Mouse (Mus musculus) heart, adult 18-20 months (tissue): ENCODE measurements around the gene Tada1. TPM values are rescaled to one million over a fixed set of nuclear protein-coding genes. Genes with fewer than 3 reads are reported as not detected.
A peak's percentile ranks its signal among the peaks of the same experiment; 100 is the strongest.

Experiments used
- DNase-seq, 2 experiments: peaks; one replicate each; pipeline ENCODE4 v3.0.0; 2021 to 2022; ENCODE audit warnings: mixed read lengths in 1 of 2
- total RNA-seq, 2 experiments: library from RNA; stranded (reverse); gene quantifications; 2 replicates each; pipeline ENCODE4 v1.2.3; 2021

The Tada1 gene
- total RNA-seq, 2 experiments from 2014 or later: 8.5 to 8.8 TPM

DNA sequence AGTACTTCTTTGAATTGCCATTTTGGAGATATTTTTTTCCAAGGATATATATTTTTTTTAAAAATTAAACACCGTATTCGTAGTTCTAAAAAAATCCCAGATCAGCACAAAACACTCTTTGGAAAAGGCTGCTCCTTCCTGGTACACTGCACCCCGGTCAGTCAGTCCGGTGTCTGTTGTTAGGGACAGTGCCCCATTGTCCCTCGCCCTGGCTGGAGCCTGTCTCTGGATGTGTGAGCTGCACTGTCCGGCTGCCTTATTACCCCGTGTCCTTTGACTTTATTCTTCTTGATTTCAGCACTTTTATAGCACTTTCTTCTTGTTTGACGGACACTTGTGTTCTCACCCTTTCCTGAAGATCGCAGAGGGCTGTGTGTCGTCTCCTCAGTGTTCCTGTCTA lies 5.7 kb downstream of the Tada1 start:
- DNase-seq: no peak

DNA sequence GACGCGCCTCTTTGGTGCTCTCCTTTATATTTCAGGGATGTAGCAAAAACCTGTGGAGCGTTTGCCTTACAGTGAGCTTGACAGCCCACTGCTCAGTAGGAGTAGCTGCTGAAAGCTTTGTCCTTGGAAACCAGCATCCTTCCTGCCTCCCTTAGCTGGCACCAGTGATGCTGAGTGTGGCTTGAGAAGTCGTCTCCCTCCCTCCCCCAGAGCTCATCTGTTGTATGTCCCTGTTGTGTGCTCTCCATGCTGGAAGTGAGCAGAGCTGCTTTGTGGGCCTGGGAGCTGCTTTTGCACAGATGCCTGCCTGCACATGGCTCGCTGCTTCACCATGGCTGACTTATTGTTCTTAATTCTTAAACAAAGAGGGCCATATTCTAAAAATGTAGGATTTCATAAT lies 6.5 kb downstream of the Tada1 start:
- no peak for DNase-seq

DNA sequence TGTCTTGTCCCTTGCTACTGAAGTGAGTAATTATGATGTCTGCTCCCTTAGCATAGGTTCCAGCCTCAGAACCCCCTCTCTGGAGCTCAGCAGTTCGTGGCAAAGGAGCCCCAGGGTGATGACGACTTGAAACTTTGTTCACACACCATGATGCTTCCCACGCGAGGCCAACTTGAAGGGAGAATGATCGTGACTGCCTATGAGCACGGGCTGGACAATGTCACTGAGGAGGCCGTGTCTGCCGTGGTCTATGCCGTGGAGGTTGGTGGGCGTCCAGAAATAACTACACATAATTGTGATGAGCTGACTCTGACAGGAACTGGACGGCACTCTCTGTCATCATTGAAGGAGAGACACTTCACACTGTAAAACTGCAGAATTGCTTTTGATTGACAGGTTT lies 9.6 kb downstream of the Tada1 start:
- no peak for DNase-seq

DNA sequence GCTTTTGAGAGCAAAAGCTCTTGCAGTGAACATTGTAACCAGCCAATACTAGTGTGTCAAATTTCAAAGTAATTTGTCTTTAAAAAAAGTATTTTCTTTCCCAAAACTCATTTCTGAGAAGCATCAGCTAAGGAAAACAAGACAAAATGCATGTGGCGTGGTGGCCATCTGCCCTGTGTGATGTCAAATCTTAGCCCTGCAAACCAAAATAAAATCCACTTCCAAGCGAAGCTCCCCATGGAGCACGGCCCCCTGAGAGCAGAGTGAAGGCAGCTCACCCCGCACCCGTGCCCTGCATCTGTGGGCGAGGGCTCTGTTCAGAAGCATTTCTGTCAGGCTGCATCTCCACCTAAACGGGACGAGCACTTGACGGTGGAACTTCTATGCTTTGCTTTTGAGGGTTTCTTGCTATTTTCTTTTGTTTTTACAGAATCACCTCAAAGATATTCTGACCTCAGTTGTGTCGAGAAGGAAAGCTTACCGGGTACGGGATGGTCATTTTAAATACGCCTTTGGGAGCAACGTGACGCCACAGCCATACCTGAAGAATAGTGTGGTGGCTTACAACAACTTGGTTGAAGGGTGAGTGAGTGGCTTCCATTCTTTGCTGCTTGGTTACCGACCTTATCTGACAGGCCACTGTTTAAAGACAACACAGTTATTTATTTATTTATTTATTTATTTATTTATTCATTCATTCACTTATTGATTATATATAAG lies 10.7 kb downstream of the Tada1 start:
- DNase-seq: no peak

DNA sequence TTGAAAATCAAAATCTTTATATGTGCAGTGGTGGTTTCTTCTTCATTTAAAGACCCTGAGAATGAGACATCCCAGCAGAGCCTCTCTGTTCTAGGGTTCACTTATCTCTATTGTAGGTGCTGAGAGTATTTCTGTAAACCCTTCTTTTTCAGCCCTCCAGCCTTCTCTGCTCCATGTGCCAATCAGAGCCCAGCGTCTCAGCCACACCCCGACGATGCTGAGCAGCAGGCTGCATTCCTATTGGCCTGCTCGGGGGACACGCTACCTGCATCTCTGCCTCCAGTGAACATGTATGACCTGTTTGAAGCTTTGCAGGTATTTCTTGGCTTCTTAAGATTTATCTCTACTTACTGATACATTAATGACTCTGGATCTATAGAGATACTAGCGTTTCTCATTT lies 12.8 kb downstream of the Tada1 start:
- DNase-seq: no peak

DNA sequence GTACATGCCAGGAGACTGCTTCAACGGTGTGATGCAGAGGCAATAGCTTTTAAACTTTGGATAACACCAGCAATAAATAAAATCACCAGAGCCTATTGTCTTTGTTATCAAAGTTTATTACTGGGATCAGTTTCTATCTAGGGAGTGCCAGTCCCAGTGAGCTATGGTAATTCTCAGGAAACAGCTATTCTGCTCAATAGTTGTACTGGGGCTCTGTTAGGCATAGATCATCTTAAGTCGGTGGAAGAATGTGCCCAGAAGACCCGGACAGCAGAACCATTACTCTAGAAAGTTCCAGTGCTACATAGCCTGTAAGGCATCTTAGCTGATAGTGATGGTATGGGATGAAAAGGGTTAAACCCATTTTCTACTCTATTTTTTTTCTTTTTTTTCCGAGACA lies 15.9 kb downstream of the Tada1 start:
- no peak for DNase-seq

DNA sequence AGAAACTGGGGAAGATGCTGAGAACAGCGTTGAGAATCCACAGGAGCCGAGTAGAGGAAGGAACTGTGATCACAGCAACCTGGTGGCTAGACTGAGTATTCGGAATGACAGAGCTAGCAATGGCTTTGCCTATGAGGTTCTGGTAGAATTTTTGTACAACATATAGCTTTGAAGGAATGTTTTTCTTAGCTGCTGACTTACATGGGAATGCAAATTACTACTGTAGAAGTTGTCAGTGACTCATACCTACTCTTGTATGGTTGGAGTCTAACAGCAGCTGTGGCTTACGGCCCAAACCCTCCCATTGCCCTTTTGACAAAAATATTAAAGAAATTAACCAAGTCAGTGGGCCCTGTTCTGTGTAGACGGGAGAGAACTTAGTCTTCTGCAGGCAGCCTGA lies 16.8 kb downstream of the Tada1 start:
- no peak for DNase-seq

DNA sequence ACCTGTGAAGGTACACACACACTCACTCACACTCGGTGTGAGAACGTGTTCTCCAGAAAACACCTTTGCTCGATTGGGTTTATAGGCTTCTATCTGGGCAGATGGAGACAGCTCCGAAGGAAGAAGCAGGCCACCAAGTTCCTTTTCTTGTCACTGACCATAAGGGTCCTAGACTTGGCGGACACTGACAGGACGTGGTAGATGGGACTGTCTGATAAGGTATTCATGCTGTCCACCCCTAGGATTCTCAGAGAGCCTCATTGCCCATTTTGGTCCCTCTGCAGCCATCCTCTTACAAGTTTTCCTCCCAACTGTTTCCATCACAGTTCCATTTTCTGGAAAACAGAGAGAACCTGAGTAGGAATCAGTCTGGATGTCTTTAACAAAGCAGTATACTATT lies 17.5 kb downstream of the Tada1 start:
- DNase-seq: no peak

DNA sequence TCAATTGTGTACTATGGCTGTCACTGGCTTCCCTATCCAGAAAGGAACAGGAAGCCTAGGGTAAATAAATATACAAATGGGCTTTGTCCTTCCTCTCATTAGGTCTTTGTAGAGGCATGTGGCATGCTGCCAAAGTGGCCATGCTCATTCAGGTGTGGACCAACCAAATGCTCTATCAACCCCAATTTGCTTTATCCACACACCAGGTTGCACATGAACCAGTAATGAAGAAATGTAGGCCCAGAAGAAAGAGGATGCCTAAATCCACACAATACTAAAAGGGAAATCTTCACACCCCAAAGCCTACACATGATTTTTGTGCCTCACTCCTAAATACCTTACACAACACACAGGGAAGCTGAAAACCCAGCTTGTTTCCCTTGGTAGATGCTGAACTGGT lies 22.6 kb downstream of the Tada1 start:
- no peak for DNase-seq

DNA sequence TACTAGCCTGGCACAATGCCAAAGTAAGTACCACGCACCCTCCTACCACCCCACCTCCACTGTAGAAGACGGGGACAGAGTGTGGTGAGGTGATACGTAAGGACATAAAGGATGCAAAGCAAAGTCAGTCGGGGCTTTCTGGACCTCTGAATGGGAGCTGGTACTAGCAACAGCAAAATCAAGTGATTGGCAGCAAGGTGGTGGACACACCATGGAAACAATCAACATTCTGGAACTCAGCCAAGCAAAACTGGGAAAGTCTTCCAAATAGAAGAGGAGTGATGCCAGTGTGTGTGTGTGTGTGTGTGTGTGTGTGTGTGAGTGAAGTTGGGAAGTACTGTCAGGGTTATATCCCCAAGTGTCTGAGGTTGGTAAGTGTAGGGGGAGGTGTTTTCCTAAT lies 23.1 kb downstream of the Tada1 start:
- DNase-seq: peak; percentile 36 to 40

DNA sequence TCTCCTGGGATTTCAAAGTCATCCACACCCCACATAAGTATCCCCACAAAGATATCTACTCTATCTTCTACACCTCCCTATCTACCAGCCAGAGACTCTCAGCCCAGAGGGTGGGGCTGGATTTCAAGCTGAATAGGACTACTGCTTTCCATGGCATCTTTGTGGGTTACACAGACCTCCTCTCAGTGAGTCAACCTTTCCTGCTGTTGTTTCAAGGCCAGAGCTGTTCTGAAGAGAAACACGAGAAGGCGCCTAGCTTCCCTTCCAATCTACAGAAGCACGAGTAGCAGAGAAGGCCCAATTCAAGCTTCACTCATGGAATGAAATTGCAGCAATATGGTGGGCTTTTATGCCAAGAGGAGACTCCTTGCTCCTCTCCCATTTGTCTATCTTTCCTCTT lies 24.9 kb downstream of the Tada1 start:
- no peak for DNase-seq

DNA sequence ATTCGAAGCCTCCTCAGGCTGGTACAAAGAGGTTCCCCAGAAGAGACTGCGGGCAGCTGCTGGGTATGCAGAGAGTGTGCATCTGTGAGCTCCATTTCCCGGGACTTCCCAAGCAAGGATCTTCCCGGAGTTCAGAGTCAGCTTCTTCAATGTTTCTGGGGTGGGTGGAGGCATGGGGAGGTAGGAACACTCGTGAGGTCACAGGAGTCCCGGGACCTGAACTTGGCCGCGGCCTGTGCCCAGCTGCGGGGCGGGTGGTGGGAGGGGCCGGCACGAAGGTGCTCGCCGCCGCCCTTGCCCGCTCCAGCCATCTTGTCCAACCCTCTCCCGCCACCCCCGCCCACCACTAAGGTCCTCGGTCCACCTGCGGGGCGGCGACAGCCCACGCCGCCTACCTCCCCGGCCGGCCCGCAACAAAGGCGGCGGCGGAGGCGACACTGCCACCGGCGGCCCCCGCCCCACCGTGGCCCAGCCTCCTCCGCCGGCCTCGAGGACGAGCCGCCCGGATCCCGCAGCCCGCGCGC lies 30.3 kb downstream of the Tada1 start:
- peak; percentile 39 to 51 for DNase-seq

DNA sequence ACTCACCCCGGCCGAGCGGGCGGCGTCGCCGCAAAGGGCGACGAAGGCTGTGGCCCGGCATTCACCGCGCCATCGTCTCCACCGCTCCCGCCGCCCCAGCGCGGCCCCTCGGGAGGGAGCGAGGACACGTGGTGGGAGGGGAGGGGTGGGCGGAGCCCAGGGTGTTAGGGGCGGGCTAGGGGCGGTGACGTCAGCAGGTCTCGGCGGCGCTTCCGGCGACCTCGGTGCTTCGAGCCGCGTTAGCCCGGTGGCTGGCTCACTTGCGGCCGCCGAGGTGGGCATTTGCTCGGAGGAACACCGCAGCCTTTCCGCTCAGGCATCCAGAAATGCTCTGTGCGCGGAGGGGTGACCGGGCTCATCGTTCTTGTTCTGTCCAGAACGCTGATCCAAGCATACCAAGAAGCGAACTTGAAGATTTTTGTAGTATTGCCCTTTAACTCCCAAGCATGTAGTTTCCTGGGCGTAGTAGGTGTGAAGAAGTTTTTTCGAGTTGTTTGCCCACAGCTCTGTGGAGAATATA lies 30.9 kb downstream of the Tada1 start, which contains the start of gene Pogk:
Pogk (minus strand) TSS at position 163 of the 520 bp plus-strand sequence.
- DNase-seq: peak; percentile 79 to 82

DNA sequence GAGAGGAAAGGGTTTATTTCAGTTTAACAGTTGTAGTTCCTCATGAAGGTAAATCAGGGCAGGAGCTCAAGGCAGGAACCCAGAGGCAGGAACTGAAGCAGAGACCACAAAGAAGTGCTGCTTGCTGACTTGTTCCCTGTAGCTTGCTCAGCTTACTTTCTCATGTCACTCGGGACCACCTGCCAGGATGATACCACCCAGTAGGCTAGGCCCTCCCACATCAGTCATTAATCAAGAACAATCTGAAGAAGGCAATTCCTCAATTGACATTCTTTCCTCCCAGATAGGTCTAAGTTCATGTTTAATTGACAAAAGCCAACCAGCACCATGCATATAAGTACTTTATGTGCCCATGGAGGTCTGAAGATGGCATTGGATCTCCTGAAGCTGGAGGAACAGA lies 32.6 kb downstream of the Tada1 start:
- DNase-seq: no peak

DNA sequence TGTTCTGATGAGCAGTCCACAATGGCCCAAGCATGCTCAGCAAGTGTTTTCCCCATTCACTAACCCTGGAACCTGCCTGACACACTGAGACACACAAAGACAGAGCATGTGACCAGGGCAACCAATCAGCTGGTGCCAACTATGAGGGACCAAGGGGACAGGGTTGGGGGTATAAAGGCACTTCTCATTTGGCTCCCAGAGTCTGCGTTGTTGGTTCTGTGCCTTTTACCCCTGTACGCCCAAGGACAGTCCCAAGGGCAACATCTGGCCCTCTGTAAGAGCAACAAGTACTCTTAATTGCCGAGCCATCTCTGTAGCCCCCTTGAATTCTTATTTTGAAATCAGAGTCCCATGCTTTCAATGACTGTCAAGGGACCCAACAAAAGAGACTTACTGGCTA lies 33.4 kb downstream of the Tada1 start:
- no peak for DNase-seq

DNA sequence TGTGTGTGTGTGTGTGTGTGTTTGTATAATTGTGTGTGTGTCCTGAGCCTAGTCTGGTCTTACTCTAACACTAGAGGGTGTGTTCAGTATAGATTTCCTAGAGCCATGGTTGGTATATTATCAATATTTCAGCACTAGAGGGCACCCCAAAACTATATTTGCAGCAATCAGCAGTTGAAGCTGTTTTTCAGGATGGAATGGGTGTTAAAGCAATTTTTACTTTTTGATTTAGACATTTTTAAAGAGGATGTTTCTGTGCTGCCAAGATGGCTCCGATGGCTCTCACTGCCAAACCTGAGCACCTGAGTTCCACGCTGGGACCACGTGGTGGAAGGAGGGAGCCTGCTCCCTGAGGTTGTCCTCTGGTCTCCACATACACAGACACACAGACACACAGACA lies 50.2 kb downstream of the Tada1 start:
- DNase-seq: peak; percentile 9 to 35

DNA sequence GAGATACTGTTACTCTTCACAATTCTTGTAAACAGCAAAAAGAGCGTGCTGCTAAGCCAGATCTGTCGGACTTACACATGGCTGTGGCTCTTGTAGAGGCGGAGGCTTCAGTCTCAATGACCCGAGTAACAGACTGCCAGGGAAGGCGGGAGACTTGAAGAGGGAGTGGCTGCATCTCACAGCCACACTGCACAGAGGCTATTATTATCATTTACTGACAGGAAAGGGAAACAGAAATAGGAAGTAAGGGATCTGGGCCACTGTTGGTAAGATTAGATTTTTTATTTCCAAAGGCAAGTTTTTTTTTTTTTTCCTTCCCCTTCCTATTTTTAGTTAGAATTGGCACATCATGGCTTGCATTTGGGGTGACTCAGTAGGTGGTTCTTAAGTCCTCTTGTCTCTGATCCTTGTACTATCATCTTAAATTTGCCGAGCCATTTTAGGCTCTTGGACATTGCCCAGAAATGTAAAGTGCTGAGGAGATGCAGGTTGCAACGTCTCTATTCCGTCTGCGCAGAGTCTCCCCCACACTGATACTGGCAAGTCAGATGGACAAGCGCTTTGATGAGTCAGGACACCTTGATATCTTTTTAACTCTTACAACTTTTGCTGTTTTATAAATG lies 51.0 kb downstream of the Tada1 start:
- peak; percentile 35 to 58 for DNase-seq

DNA sequence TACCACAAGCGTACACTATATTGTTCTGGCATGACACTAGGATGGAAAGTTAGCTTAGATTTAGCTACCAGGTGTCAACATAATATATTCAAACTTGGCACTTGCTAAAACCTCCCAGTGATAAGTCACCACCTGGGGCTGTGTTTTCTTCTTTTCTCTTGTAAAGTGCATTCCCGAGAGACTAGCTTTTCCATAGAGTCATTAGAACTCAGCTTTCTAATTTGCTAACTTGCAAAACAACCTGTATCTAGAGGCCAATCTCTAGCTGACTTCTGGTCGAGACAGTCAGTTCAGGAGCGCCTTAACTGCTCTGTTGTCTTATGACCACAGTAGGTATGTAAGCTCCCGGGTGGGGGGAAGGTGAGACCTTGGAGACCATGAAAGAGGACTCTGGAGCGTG lies 60.5 kb downstream of the Tada1 start:
- DNase-seq: no peak

DNA sequence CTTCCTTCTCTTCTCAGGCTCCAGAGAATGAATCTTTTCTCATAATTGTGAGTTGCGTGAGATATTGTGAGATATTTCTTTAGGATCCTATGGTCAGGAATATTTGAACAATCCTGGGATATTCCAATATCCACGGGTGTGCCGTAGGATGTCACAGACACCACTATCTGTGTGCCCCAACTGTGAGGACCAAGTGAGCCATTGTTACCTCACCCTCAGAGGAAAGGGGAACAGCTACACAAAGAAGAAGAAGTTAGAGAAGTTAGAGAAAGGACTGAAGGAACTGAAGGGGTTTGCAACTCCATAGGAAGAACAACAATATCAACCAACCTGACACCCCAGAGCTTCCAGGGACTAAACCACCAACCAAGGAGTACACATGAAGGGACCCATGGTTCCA lies 63.1 kb downstream of the Tada1 start:
- DNase-seq: no peak
